Mouse (Mus musculus) gastrocnemius, postnatal 14 days (tissue): Measurements from ENCODE around the gene Lmntd2. TPM values are rescaled to one million over a fixed set of nuclear protein-coding genes. Genes with fewer than 3 reads are reported as not detected.

Experiments
- DNase-seq: peaks from one replicate; pipeline ENCODE4 v3.0.0; 2021; ENCODE audit warnings: mixed read lengths
- intact Hi-C: fragments of 180-260 bp; cut with DNase I; formaldehyde crosslinking; loops from one replicate; pipeline ENCODE4 v1.15.1; 2025; ENCODE audit warnings: low total_unique reads
- total RNA-seq, 2 experiments: library from RNA; stranded (reverse); gene quantifications; 2 replicates each; pipeline ENCODE4 v1.2.3; 2021

Lmntd2 gene
- total RNA-seq, 2 experiments from 2014 or later, result not detected

DNA sequence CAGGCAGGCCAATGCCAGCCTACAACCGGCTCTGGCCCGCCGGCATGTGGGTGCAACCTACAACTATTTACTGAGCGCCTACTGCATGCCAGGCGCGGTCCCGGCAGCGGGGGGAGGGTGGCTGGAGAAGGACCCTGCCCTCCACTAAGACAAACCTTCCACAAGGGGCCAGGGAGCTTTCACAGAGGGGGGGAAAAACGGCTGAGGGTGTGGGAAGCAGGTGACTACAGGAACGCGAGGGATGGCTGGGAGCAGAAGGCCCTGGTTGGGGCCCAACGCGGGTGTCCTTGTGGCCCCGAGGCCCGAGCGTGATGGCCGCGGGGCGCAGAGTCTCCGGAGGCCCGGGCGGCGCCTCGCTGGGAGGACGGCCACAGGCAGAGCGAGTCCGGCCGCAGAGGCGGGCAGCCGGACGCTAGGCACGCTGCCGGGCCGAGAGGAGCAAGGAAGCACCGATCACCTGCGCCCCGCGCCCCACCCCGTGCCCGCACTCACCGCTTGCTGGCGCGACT lies 20.5 kb downstream of the Lmntd2 start:
- peak; percentile 50 for DNase-seq
- intact Hi-C loops, result no loop called here

DNA sequence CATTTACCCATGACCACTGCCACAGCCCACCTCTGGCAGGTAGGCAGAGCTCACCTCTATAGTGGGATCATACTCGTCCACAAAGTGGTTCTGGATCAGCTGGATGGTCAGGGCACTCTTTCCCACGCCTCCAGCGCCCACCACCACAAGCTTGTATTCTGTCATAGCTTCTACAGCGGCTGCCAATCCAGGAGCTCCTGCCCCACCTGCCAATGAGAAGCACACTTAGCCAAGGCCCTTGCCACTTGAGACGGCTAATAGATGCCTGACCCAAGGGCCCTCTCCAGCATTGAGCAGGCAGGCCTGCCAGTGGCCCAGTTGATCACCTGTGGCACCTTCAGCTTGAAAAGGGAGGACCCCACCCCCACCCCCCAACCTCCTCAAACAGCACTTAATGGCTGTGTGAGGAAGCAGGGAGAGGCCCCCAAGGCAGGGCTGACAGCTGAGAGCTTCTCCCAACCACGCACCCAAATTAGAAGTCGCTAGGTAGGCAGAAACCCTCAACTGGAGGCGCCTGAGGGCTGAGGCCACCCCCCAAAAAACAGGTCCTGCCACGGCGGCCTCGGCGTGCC lies 21.0 kb downstream of the Lmntd2 start:
- intact Hi-C loops, result no loop called here
- no peak for DNase-seq

DNA sequence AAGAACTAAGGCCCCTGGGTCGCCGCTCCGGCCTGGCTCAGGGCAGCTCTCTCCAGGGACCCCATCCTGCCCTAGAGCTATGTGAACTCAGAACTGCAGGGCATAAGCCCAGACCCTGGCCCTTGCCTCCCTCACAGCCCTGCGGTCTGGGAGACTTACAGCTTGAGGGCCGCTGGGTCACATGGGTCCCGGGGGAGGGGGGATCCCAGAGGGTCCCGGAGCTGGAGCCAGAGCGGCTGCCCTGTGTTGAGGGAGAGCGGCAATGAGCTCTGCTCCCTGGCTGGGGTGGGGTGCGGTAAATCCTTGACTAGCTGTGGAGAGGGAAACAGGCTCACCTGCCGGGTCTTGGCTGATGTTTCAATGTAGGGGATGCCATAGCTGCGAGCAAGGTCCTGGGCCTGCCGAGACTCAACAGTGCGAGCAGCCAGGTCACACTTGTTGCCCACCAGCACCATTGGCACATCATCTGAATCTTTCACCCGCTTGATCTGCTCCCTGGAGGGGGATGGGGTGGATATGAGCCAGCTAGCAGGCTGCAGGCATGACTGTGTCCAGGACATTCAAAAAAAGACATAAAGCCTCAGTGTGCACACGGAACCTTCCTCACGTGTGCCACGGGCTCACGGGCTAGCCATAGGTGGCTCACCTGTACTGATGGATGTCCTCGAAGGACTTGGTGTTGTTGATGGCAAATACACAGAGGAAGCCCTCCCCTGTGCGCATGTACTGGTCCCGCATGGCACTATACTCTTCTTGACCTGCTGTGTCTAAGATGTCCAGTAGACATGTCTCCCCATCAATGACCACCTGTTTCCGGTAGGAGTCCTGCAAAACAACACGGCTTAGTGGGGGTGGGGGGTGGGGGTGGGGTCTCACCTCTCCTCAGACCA lies 21.8 kb downstream of the Lmntd2 start:
- intact Hi-C loops, result no loop called here
- peak; percentile 19 for DNase-seq

DNA sequence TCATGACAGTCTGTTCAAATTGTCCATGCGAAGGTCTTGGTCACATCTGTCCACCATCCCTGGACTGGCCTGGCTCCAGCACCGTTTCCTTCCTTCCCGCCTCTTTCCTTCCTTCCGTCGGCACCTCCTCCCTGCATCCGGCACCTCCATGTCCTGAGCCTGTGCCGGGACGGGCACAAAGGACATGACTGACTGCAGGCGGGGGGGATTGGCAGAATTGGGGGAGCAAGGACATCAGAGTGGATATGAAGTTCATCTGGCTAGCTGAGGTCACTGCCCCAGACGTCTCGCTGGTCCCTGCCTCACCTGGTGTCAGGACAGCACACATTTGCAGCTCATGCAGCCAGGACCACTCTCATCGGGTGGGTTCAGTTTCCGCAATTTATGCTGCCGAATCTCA lies 22.8 kb downstream of the Lmntd2 start:
- no peak for DNase-seq
- intact Hi-C loops, result no loop called here

DNA sequence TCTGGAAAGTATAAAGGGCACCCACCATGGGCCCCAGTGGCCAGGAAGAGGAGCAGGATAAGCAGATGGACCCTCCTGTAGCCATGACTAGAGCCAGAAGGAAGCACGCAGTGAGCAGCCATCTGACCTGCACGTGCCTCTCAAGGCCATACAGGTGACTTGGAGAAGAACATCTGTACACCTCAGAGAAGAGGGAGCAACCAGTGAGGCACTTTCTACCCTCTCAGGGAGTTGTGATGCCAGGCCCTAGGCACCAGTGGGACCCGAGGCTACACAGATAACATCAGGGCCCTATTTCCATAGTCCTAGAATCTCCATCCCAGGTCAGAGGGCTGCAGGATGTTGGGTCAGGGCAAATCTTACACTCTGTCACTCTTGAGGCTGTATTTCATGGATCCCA lies 23.7 kb downstream of the Lmntd2 start:
- DNase-seq, result no peak
- intact Hi-C loops, result no loop called here

DNA sequence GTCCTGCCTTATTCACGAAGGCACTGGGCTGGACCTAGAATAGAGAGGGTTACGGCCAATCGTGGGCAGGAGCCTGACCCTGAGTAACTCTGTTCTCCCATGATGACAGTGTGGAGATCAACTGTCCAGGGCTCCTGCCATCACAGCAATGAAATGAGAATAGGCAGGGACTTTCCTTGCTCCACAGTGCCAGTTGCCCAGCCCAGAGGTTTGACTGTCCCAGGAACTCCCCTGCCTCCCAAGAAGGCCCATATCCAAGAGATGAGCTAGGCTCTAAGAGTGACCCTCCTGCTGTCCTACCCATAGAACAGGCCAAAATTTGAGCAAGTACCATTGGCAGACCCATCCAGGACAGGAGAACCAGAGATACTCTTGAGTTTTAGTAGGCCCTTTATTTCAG lies 25.1 kb downstream of the Lmntd2 start:
- intact Hi-C loops, result no loop called here
- DNase-seq, result no peak

DNA sequence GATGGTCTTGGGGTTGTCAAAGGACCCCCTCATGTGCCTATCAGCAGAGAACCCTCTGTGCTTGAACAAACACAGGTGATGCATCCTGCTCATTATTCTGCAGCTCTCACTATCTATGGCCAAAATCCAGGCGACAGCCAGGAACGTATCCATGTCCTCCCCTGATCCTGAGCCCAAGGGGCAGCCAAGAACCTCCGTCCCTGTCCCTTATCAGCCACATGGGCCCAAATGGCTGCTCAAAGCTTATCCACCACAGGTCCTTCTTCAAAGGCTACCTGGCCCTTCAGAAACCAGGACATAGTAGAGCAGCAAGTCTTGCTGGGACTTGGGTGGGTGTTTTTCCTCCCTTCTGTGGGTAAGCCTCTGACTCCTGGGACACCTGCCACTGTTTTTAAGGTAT lies 25.7 kb downstream of the Lmntd2 start:
- DNase-seq, result no peak
- intact Hi-C loops, result no loop called here

DNA sequence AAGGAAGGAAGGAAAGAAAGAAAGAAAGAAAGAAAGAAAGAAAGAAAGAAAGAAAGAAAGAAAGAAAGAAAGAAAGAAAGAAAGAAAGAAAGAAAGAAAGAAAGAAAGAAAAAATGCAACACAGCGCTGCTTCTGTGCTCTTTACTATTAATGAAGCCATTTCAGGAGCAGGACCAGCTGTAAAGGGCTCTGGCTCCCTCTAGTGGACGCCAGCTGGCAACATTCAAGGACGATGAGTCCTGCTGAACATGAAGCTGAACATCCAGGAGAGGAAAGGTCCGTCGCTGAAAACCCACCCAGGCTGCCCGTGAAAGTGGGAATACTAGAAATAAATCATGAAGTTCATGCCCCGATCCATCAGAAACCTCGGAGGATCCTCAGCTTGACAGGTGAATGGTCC lies 37.7 kb downstream of the Lmntd2 start:
- intact Hi-C loops, result loop anchor here (2.0 kb wide), 1 partner anchor 83 kb away; no protein-coding TSS in a partner anchor
- DNase-seq, result peak; percentile 86

DNA sequence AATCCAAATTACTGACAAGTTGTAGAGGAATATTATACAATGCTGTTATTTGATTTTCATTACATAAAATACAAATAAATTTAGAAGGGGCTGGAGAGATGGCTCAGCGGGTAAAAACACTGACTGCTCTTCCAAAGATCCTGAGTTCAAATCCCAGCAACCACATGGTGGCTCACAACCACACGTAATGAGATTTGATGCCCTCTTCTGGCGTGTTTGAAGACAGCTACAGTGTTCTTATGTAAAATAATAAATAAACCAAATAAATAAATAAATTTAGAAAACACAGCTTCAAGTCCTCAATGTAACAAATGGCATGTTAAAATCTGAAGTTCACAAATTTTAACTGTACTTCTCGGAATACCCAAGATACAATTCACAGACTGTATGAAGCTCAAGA lies 38.8 kb downstream of the Lmntd2 start:
- intact Hi-C loops, result no loop called here
- DNase-seq, result no peak

DNA sequence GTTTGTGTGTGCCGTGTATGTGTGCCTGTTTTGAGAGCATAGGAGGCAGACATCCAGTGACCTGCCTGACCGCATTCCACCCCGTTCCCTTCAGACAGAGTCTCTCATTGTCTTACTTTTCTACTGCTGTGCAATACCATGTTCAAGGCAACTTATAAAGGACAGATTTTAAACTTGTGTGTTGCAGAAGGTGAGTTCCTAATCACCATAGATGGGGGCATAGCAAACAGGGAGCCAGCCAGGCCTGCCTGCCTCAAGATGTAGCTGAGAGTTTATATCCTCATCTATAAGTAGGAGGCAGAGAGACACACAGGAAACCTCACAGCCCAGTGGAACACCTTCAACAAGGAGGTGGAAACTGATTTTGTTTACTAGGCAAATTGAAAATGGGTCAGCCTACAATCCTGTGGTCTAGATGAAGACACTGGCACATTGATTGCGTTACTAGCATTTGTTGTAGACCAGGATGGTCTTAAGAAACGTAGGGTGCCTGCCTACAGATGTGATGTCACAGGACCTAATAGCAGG lies 40.5 kb downstream of the Lmntd2 start:
- intact Hi-C loops, result no loop called here
- no peak for DNase-seq

DNA sequence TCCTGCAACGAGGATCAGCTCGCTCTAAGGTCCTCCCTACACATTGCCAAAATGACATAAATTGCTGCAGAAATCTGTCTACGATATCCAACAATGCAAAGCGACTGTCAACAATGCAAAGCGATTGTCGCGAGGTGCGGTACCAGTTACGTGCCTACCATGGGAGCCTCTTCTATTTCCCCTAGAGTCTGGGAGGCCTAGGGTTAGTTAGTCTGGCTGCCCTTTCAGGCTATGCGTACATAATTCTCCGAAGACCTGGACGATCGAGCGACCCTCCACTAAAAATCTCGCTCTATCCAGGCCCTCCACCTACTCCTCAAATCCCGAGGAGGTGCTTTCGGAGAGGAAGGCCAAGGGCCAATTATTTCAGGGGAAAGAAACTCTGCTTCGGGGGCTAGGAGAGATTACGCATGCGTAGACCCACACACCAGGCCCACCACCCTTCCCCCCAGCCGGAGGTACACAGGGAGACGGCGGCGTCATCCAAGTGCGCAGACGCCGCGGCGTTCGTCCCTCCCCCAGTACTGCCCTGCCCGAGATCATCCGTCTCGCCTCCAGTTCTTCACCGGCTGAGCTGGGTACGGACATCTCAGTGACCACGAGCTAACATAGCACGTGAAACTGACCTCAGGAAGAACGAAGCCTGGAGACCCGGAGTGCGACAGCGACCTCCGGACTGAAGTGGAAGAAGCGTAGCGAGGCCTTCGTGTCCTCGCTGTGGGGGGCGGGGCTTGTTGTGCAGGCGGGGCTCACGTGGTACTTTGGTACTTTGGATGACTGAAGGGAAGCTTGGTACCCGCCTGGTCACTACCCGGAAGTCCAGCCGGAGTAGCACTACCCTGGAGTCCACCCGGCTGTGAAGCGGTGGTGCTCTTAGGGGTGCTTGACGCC lies 41.5 kb downstream of the Lmntd2 start, which contains the start of gene Rnh1:
Gene Rnh1 (minus strand): TSS at position 742 of the 891 bp plus-strand sequence.
- intact Hi-C loops, result no loop called here
- peak; percentile 90 for DNase-seq

DNA sequence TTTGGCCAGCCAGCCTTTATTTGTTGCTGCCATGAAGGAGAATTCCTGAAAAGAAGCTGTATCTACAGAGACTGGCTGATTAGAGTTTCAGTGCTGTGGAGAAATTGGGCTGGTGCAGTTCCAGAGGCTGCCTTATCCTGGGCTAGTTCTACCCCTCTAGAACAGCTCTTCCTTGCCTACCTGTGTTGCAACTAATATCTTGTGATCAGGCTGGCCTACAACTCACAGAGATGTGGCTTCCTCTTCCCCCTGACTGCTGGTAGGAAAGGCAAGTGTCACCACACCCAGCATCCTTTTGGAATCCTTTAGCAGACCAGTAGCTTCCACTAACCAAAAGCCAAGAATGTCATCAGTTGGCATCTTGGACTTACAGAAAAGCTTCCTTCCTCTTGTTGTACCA lies 44.0 kb downstream of the Lmntd2 start:
- no peak for DNase-seq
- intact Hi-C loops, result no loop called here

DNA sequence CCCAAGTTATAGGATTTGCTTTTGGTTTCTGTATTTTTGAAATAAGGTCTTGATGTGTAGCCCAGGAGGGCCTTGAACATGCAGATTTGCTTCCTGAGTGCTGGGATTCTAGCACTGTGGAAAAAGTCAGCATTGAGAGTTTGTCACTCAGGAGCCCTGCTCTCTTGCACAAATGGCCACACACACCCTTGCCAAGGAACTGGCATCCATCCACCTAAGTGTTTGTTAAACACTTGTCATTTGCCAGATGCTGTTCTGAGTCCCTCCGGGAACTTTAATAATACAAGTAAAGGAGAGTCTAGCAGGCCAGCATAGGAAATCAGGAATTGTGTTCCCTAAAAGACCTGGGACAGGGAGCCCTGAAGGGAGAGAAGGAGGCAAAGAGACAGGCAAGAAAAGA lies 44.6 kb downstream of the Lmntd2 start:
- no peak for DNase-seq
- intact Hi-C loops, result no loop called here

DNA sequence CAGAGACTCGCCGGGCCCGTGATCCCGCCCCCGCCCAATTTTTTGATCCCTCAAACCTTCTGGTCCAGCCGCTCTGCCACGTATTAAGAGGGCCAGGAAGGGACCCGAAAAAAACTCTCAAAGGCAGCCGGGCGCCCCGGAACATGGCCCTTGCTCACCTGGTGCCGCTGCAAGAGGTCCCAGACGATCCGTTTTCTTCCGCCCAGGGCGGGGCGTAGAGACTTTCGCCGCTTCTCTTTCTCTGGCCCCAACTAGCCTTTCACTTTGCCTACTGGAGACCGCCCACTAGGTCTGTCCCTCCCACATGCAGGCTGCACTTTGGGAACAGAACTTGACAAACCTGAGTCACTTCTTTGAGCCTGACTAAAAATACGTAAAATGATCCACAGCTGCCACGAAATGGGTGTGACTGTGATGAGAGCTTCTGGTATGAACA lies 45.3 kb downstream of the Lmntd2 start:
- intact Hi-C loops, result no loop called here
- DNase-seq, result peak; percentile 65

DNA sequence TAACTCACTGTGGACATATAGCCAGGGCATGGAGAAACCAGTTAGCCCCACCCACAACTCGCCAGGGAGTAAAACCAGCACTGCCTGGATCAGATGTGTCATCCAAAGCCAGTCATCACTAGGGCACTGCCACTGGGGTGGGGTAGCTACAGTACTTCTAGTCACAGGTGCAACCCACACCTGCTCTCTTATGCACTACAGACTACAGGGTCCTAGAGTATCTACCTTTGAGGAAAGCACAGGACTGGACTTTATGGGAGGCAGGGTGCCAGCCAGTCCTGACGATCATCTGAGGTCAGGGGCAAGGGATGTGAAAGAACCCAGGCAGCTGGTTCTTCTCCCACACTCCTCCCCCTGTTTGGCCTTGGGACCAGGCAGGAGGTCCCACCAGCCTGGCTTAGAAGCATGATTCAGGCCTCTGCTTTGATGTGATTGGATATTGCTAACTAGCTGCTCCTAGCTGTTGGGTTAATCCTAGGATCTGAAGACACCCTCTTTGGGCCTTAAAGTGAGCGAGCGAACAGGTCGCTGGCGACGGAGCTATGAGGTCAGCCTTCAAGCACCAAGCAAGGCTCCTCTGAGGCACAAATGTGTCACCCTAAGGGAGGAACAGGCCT lies 45.9 kb downstream of the Lmntd2 start:
- intact Hi-C loops, result no loop called here
- peak; percentile 46 for DNase-seq

DNA sequence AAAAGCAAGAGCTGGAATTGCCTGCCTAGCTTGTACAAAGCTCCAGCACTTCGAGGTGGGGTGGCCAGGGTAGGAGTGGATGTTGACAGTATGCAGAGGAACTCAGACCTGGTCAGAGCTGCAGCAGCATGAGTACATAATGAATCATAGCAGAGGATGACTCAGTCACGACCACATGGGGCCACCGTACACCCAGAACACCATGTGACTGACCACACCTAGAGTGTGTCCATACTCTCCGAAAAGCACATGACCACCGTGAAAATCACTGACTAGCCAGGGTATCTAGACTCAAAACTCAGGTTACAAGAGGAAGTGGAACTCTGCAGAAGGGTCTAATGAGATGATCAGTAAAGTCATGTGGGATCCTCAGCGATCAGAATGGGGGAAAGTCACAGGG lies 49.0 kb downstream of the Lmntd2 start:
- intact Hi-C loops, result no loop called here
- no peak for DNase-seq

DNA sequence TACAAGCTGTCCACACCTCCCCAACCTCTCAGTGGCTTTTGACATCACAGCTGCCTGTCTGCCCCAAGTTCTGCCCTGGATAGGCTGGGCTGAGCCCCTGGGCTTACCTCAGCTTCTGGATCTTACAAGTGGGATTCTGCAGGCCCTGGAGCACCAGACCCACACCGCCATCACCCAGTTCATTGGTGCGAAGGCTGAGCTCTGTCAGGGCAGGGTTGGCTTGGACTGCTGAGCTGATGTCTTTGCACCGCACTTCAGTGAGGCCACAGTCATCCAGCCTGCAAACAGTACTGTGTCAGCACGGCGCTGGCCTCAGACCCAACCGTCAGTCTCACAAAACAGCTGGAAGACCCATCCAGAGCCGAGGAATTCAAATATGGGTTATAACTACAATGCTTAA lies 49.5 kb downstream of the Lmntd2 start:
- intact Hi-C loops, result no loop called here
- no peak for DNase-seq
